Mouse (Mus musculus) urinary bladder, adult 2 months (tissue): ENCODE measurements at regions not wholly inside any gene's neighbourhood (a gene's known extent, or its start where the extent isn't known, plus 50 kb on each side); places are given as distances from the start of the nearest gene placed in this dataset.

ENCODE experiments used
- DNase-seq: peaks from one replicate; pipeline ENCODE4 v3.0.0; 2022; ENCODE audit warnings: low spot score

GRCm38 (mm10) chr9:32053886-32054615 is 61.9 kb upstream of the Arhgap32 start:
- no peak for DNase-seq

GRCm38 (mm10) chr9:32057427-32058115 is 58.4 kb upstream of the Arhgap32 start:
- DNase-seq: no peak

GRCm38 (mm10) chr9:32062740-32063139 is 53.2 kb upstream of the Arhgap32 start:
- no peak for DNase-seq

GRCm38 (mm10) chr9:32063541-32063940 is 52.4 kb upstream of the Arhgap32 start:
- no peak for DNase-seq

GRCm38 (mm10) chr9:32064007-32064550 is 51.9 kb upstream of the Arhgap32 start:
- no peak for DNase-seq
